Mouse (Mus musculus): ENCODE measurements around the gene Pilra. TPM values are rescaled to one million over a fixed set of nuclear protein-coding genes. Genes with fewer than 3 reads are reported as not detected.

The Pilra gene
- polyA plus RNA-seq, 1 experiment from 2014 or later = 0.93 TPM

DNA sequence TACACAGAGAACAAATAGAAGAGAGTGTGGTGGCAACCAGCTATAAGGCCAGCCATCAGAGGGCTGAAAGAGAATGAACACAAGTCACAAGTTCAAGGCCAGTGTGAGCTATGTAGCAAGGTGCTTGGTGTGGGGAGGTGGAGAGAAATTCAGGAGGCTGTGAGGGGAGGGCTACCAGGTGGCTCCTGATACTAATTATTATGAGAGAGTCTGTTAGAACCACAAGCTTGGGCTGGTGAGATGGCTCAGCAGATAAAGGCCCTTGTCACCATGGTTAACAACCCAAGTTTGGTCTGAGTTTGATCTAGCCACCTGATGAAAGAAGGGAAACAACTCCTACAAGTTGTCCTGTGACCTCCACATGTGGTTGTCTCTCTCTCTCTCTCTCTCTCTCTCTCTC is 63.3 kb downstream of the Pilra start:
- H3K9ac ChIP-seq = no peak overlapping the region
- H3K4me3 ChIP-seq = no peak overlapping the region
- H3K9me3 ChIP-seq = no peaks in the 10 kb centered on the region

More for the DNA sequence above, 63.3 kb downstream of the Pilra start:
- Histone ChIP-seq H3K27me3 (replicated peaks) (no peaks in the 10 kb centered on the region), H3K36me3 (no peaks in the 10 kb centered on the region), H3K27ac (no peak overlapping the region), H3K4me2 (replicated peaks) (no peak overlapping the region), H3K4me1 (no peaks in the 10 kb centered on the region)
- ATAC-seq (ENCODE audit: low FRiP score, low read depth) = no peak

Other genes with a start within 250 kb of the Pilra start
- 36.8 and 42.1 TPM in 2 replicates for gene Mospd3, start 235.2 kb downstream of the Pilra start, polyA plus RNA-seq (2016; fragmentation: Nextera tagmentation; extraction: Ambion mirVana)
- gene Pcolce, start 222.5 kb downstream of the Pilra start, polyA plus RNA-seq (2016; fragmentation: Nextera tagmentation; extraction: Ambion mirVana) = 51.8 and 52.0 TPM in 2 replicates
- 0.11 and 0.39 TPM in 2 replicates for gene Fbxo24, start 207.3 kb downstream of the Pilra start, polyA plus RNA-seq (2016; fragmentation: Nextera tagmentation; extraction: Ambion mirVana)
- 29.4 and 32.5 TPM in 2 replicates for gene Lrch4, start 207.2 kb downstream of the Pilra start, polyA plus RNA-seq (2016; fragmentation: Nextera tagmentation; extraction: Ambion mirVana)
- 8.9 and 9.4 TPM in 2 replicates for gene Gm20605, start 207.1 kb downstream of the Pilra start, polyA plus RNA-seq (2016; fragmentation: Nextera tagmentation; extraction: Ambion mirVana)
- gene Sap25, start 194.9 kb downstream of the Pilra start, polyA plus RNA-seq (2016; fragmentation: Nextera tagmentation; extraction: Ambion mirVana) = 7.6 and 9.5 TPM in 2 replicates
- gene Irs3, start 190.6 kb downstream of the Pilra start, polyA plus RNA-seq (2016; fragmentation: Nextera tagmentation; extraction: Ambion mirVana) = 0.19 and 0.29 TPM in 2 replicates
- 20.8 and 22.2 TPM in 2 replicates for gene Agfg2, start 151.6 kb downstream of the Pilra start, polyA plus RNA-seq (2016; fragmentation: Nextera tagmentation; extraction: Ambion mirVana)
- gene Nyap1, start 94.7 kb downstream of the Pilra start, polyA plus RNA-seq (2016; fragmentation: Nextera tagmentation; extraction: Ambion mirVana) = 16.4 and 21.8 TPM in 2 replicates
- gene Tsc22d4, start 90.6 kb downstream of the Pilra start, polyA plus RNA-seq (2016; fragmentation: Nextera tagmentation; extraction: Ambion mirVana) = 68.4 and 68.7 TPM in 2 replicates
- gene Ppp1r35, start 57.4 kb downstream of the Pilra start, polyA plus RNA-seq (2016; fragmentation: Nextera tagmentation; extraction: Ambion mirVana) = 61.5 TPM in 2 replicates
- gene Mepce, start 48.6 kb downstream of the Pilra start, polyA plus RNA-seq (2016; fragmentation: Nextera tagmentation; extraction: Ambion mirVana) = 11.3 and 15.4 TPM in 2 replicates
- 12.2 and 16.6 TPM in 2 replicates for gene Zcwpw1, start 48.5 kb downstream of the Pilra start, polyA plus RNA-seq (2016; fragmentation: Nextera tagmentation; extraction: Ambion mirVana)
- gene Pilrb1, start 21.8 kb upstream of the Pilra start, polyA plus RNA-seq (2016; fragmentation: Nextera tagmentation; extraction: Ambion mirVana) = not detected in 2 replicates
- gene Pilrb2, start 35.5 kb upstream of the Pilra start, polyA plus RNA-seq (2016; fragmentation: Nextera tagmentation; extraction: Ambion mirVana) = not detected in 2 replicates
- gene Cyp3a13, start 85.3 kb upstream of the Pilra start, polyA plus RNA-seq (2016; fragmentation: Nextera tagmentation; extraction: Ambion mirVana) = not detected in 2 replicates
- 0.43 and 0.61 TPM in 2 replicates for gene Gjc3, start 126.8 kb upstream of the Pilra start, polyA plus RNA-seq (2016; fragmentation: Nextera tagmentation; extraction: Ambion mirVana)
- gene Azgp1, start 145.2 kb upstream of the Pilra start, polyA plus RNA-seq (2016; fragmentation: Nextera tagmentation; extraction: Ambion mirVana) = not detected in 2 replicates
- gene Smok3a, start 185.0 kb upstream of the Pilra start, polyA plus RNA-seq (2016; fragmentation: Nextera tagmentation; extraction: Ambion mirVana) = not detected in 2 replicates
- gene Smok3b, start 185.1 kb upstream of the Pilra start, polyA plus RNA-seq (2016; fragmentation: Nextera tagmentation; extraction: Ambion mirVana) = not detected in 2 replicates
- gene Smok3c, start 216.9 kb upstream of the Pilra start, polyA plus RNA-seq (2016; fragmentation: Nextera tagmentation; extraction: Ambion mirVana) = not detected in 2 replicates
- 32.9 and 36.5 TPM in 2 replicates for gene Zkscan1, start 248.8 kb upstream of the Pilra start, polyA plus RNA-seq (2016; fragmentation: Nextera tagmentation; extraction: Ambion mirVana)

Measured in neural tube, embryonic 12.5 days (tissue).